Mouse (Mus musculus) limb, embryonic 11.5 days (tissue): ENCODE results near the gene Cep85l. TPM values are rescaled to one million over a fixed set of nuclear protein-coding genes. Genes with fewer than 3 reads are reported as not detected.

Experiments used
- ATAC-seq: fragments of 200-750 bp; cut with Nextera tagmentation; 2 replicates; pipeline ENCODE4 v1.8.0; 2017; ENCODE audit warnings: low read depth; ENCODE audit not compliant: insufficient number of reproducible peaks, low FRiP score, low TSS enrichment
- DNase-seq: peaks from one replicate; pipeline ENCODE4 v3.0.0-alpha.2; 2015; ENCODE audit warnings: low spot score
- H3K27ac ChIP-seq: fragments of 300-500 bp; sonication (generic); replicated peaks from 2 replicates; pipeline ENCODE4 v1.5.1; 2014; ENCODE audit warnings: low read depth, mild to moderate bottlenecking, low read length
- H3K27me3 ChIP-seq: fragments of 300-500 bp; sonication (generic); 2 replicates; pipeline ENCODE4 v1.6.1; 2014; ENCODE audit warnings: mild to moderate bottlenecking, low read length, mixed read lengths; ENCODE audit not compliant: control insufficient read depth, insufficient read depth
- H3K36me3 ChIP-seq: fragments of 300-500 bp; sonication (generic); 2 replicates; pipeline ENCODE4 v1.6.1; 2014; ENCODE audit warnings: mild to moderate bottlenecking, low read length, moderate library complexity, mixed read lengths; ENCODE audit not compliant: control insufficient read depth, insufficient read depth
- H3K4me1 ChIP-seq: fragments of 300-500 bp; sonication (generic); 2 replicates; pipeline ENCODE4 v1.6.1; 2014; ENCODE audit warnings: low read length, mixed read lengths; ENCODE audit not compliant: control insufficient read depth, insufficient read depth
- H3K4me2 ChIP-seq: fragments of 300-500 bp; sonication (generic); 2 replicates; pipeline ENCODE4 v1.6.1; 2014; ENCODE audit warnings: low read depth, mild to moderate bottlenecking, moderate library complexity; ENCODE audit not compliant: severe bottlenecking
- H3K4me3 ChIP-seq: fragments of 300-500 bp; sonication (generic); 2 replicates; pipeline ENCODE4 v1.5.1; 2014; ENCODE audit warnings: low read depth, low read length
- H3K9ac ChIP-seq: fragments of 300-500 bp; sonication (generic); 2 replicates; pipeline ENCODE4 v1.6.1; 2014; ENCODE audit warnings: mild to moderate bottlenecking, low read length
- H3K9me3 ChIP-seq: fragments of 300-500 bp; sonication (generic); 2 replicates; pipeline ENCODE4 v1.6.1; 2016; ENCODE audit warnings: low read length; ENCODE audit not compliant: control insufficient read depth
- WGBS: fragments of 180-500 bp; shearing (Covaris S2); extraction: QIAGEN DNeasy Blood & Tissue Kit; methylation state at CpG from one replicate; pipeline ENCODE4 v1.1.7; 2014; 5-methylcytosine and 5-hydroxymethylcytosine counted together
- polyA plus RNA-seq: library from polyadenylated mRNA; unstranded; fragments of >200 nt; fragmentation: Nextera tagmentation; extraction: Ambion mirVana; gene quantifications from 2 replicates; pipeline ENCODE4 v1.2.1, GENCODE M21; 2014

Cep85l gene
- polyA plus RNA-seq = 6.0 and 6.8 TPM in 2 replicates

DNA sequence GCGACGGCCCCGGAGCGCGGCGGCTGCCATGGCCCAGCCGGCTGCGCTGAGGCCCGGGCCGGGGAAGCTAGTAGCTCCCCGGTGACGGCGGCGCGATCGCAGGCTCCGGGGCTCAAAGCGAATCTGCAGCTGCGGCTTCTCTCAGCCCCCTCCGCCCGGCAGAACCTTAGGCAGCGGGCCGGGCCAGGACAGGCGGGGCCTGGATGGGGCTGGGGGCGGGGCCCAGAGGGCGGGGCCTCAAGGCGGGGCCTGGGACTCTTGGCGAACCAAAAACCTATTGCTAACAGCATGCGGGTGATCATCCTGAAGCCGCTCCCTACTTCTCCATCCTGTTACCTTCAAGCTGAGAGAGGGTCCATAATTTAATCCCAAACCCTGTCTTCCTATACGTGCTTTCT is at the start of gene Cep85l:
Gene Cep85l (minus strand): TSS at position 239 of the 398 bp plus-strand sequence.
- Histone ChIP-seq H3K27ac (peak within 1 kb of the TSS; percentile 92), H3K4me1 (peaks cover 4% of the 10 kb centered on the region; the same call in 1 of the 2 replicates), H3K4me3 (peak within 1 kb of the TSS; percentile 93), H3K27me3 (no peaks in the 10 kb centered on the region), H3K9me3 (no peaks in the 10 kb centered on the region), H3K36me3 (no peaks in the 10 kb centered on the region), H3K4me2 (peak within 1 kb of the TSS; percentile 65), H3K9ac (peak within 1 kb of the TSS; percentile 97)
- peak; percentile 98 for ATAC-seq
- WGBS = under 1% methylated on average over 28 of the region's 31 CpGs
- peak; percentile 93 for DNase-seq

DNA sequence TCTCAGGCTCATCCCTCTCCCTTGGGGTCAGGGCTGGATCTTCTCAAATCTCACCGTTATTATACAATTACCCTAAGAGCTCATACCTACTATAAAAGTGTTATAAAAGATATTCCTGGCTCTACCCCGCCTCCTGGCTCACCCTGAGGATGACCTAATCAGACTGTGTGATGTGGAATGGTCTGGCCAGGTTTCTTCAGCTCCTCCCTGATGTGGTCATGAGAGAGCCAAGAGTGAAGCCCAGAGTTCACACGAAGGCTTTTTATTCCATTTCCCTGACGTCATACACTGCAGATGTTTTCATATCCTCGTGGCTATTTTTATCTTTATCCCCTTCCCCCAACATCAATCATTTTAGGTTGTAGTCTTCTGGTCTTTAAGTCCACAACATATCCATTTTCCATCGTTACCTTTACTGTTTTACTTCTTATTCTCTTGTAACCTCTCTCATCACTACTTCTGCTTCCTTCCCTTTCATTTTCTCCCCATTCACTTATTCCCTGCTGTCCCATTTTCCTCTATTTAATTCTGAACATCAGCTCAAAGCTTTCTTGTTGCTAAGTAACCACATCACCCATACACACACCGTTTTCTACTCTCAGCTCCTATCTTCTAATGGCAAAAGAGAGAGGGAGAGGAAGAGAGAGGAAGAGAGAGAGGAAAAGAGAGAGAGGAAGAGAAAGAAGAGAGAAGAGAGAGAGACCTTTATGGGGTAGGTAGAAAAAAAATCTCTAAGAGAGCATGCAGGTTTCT is 49.1 kb upstream of the Cep85l start:
- Histone ChIP-seq H3K27ac (no peak overlapping the region), H3K36me3 (no peaks in the 10 kb centered on the region), H3K27me3 (no peaks in the 10 kb centered on the region), H3K9me3 (no peaks in the 10 kb centered on the region), H3K4me2 (no peak overlapping the region), H3K4me3 (no peak overlapping the region), H3K9ac (no peak overlapping the region), H3K4me1 (peaks cover 10% of the 10 kb centered on the region; the same call in 1 of the 2 replicates)
- WGBS = 71% methylated on average over 7 of the region's 7 CpGs
- DNase-seq (no peak), ATAC-seq (no peak)

- H3K4me3 ChIP-seq = no peak overlapping the region
- no peak overlapping the region for H3K4me2 ChIP-seq
- H3K27ac ChIP-seq = no peak overlapping the region
- no peak for DNase-seq
- no peaks in the 10 kb centered on the region for H3K36me3 ChIP-seq
- H3K27me3 ChIP-seq = no peaks in the 10 kb centered on the region
- H3K4me1 ChIP-seq = peaks cover 10% of the 10 kb centered on the region; the same call in 1 of the 2 replicates
- ATAC-seq = no peak
- 92% methylated on average over 2 of the region's 2 CpGs for WGBS
- H3K9ac ChIP-seq = no peak overlapping the region
- no peaks in the 10 kb centered on the region for H3K9me3 ChIP-seq
These were observed 46.8 kb upstream of the Cep85l start for GRCm38 (mm10) chr10:53426524-53426923.

- Histone ChIP-seq H3K36me3 (no peaks in the 10 kb centered on the region), H3K27ac (no peak overlapping the region), H3K9ac (no peak overlapping the region), H3K27me3 (no peaks in the 10 kb centered on the region), H3K9me3 (no peaks in the 10 kb centered on the region), H3K4me3 (no peak overlapping the region), H3K4me1 (no peaks in the 10 kb centered on the region), H3K4me2 (no peak overlapping the region)
- no peak for DNase-seq
- ATAC-seq = no peak
- 97% methylated on average over 1 of the region's 1 CpGs for WGBS
These were observed 43.3 kb upstream of the Cep85l start for GRCm38 (mm10) chr10:53423091-53423490.

GRCm38 (mm10) chr10:53422206-53422605 is 42.5 kb upstream of the Cep85l start:
- DNase-seq (no peak), ATAC-seq (no peak)
- Histone ChIP-seq H3K36me3 (no peaks in the 10 kb centered on the region), H3K9me3 (no peaks in the 10 kb centered on the region), H3K4me1 (no peaks in the 10 kb centered on the region), H3K4me2 (no peak overlapping the region), H3K27ac (no peak overlapping the region), H3K27me3 (no peaks in the 10 kb centered on the region), H3K9ac (no peak overlapping the region), H3K4me3 (no peak overlapping the region)
- 76% methylated on average over 1 of the region's 1 CpGs for WGBS

DNA sequence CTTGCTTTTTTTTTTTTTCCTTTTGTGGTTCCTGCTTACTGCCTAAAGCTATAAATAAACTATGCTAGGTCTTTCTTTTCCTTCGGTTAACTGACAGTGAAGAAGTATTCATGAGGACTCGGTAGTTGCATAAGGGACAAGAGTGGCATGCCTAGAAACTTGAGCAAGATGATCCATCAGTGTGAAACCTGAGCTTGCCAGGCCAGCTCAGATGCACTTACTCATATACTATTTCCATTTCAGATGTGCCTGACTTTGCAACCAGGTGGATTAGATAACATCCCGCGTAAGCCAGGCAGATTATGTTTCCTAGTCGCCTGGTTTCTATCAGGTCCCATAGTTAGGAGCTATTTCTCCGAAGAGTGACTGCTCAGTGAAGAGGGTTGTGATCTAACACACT is 41.9 kb upstream of the Cep85l start:
- Histone ChIP-seq H3K9me3 (no peaks in the 10 kb centered on the region), H3K4me2 (no peak overlapping the region), H3K4me1 (no peaks in the 10 kb centered on the region), H3K4me3 (no peak overlapping the region), H3K27me3 (no peaks in the 10 kb centered on the region), H3K27ac (no peak overlapping the region), H3K9ac (no peak overlapping the region), H3K36me3 (no peaks in the 10 kb centered on the region)
- WGBS = 72% methylated on average over 6 of the region's 6 CpGs
- ATAC-seq (no peak), DNase-seq (no peak)

DNA sequence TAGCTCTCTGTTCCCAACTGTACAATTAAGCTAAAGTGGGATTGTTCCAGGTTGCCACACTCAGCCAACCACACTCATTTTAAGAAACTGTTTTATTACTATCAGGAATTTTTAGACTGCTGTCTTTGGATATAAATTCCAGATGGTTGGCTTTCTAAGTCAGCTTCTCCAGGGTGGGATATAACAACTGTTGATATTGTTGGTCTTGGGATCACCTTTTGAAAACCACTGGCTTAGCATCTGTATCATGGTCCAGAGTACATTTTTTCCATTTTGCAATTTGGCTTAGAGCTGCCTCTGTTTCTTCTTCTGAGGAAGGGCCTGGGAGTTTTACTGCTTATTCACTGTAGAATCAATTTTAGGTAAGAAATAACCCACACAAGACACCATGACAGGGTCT is 40.3 kb upstream of the Cep85l start:
- DNase-seq (no peak), ATAC-seq (no peak)
- Histone ChIP-seq H3K27me3 (no peaks in the 10 kb centered on the region), H3K27ac (no peak overlapping the region), H3K36me3 (no peaks in the 10 kb centered on the region), H3K4me2 (no peak overlapping the region), H3K4me3 (no peak overlapping the region), H3K4me1 (no peaks in the 10 kb centered on the region), H3K9me3 (no peaks in the 10 kb centered on the region), H3K9ac (no peak overlapping the region)

DNA sequence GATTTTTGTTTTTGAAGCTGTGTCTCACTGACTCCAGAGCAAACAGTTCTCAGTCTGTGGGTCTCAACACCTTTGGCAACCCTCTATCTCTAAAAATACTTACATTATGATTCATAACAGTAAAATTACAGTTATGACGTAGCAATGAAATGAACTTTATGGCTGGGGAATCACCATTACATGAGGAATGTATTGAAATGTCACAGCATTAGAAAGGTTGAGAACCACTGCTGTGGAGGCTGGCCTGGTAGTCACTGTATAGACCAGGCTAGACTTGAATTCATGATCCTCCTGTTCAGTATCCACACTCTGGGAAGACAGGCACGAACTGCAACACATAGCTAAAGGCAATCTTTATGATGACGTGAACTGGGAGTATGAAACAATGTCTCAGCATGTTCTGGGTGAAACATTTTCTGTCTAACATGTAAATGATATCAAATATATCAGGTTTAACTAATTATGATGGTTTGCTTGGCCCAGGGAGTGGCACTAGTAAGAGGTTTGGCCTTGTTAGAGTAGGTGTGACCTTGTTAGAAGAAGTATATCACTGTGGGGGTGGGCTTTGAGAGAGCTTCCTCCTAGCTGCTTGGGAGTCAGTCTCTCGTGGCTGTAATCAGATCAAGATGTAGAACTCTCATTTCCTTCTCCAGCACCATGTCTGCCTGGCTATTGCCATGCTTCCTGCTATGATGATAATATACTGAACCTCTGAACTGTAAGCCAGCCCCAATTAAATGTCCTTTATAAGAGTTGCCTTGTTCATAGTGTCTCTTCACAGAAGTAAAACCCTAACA is 39.6 kb upstream of the Cep85l start:
- Histone ChIP-seq H3K4me3 (no peak overlapping the region), H3K36me3 (no peaks in the 10 kb centered on the region), H3K27me3 (no peaks in the 10 kb centered on the region), H3K9me3 (no peaks in the 10 kb centered on the region), H3K4me1 (0 out of 2 replicates have a peak, but pooled peaks cover 2% of the 10 kb centered on the region), H3K4me2 (no peak overlapping the region), H3K27ac (no peak overlapping the region), H3K9ac (no peak overlapping the region)
- 64% methylated on average over 4 of the region's 4 CpGs for whole genome bisulfite sequencing
- no peak for DNase-seq
- no peak for ATAC-seq
